Mouse (Mus musculus) lung, adult 2 months (tissue): Measurements from ENCODE around the gene Lenep.

Source experiments
- CTCF ChIP-seq: fragments of 200-500 bp; IDR thresholded peaks from 2 replicates; pipeline ENCODE4 v1.5.1; 2011; ENCODE audit warnings: mild to moderate bottlenecking, low read length, control low read depth; ENCODE audit not compliant: insufficient read depth
- POLR2A ChIP-seq: fragments of 200-500 bp; IDR thresholded peaks from 2 replicates; pipeline ENCODE4 v1.6.1; 2011; ENCODE audit warnings: low read depth, mild to moderate bottlenecking, control low read depth, low read length, borderline replicate concordance; ENCODE audit errors: extremely low read depth

GRCm38 (mm10) chr3:89416158-89416557, 13.6 kb upstream of the Lenep start:
- TF ChIP-seq CTCF (no peak), POLR2A (no peak)
